Mouse (Mus musculus): ENCODE results near the gene Daw1. TPM values are rescaled to one million over a fixed set of nuclear protein-coding genes. Genes with fewer than 3 reads are reported as not detected.

Gene Daw1
- polyA plus RNA-seq, 1 experiment from 2014 or later = not detected

DNA sequence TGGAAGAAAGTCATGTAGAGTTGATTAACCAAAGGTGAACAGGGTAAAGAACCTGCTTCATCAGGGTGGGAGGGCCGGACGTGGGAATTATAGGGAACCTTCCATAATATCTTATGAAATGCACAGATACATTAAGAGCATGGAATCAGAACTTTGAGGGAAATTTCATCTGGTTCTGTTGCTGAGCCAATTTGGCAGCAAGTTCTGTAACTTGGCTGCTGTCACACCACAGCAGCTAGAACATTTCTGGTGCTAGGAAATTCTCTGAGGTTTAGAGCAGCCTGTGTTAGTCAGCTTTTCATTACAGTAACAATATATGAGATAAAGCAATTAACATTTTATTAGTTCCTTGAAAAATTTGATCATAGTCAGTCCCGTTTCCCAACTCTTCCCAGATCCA lies 6.6 kb upstream of the Daw1 start:
- H3K27ac ChIP-seq = no peak overlapping the region
- 88% methylated on average over 3 of the region's 3 CpGs for WGBS (ENCODE audit: missing documents)
- H3K79me2 ChIP-seq (ENCODE audit: inconsistent target) = no peaks in the 10 kb centered on the region
- H3K4me3 ChIP-seq (ENCODE audit: inconsistent target) = no peak overlapping the region
- no peaks in the 10 kb centered on the region for H3K36me3 ChIP-seq (ENCODE audit: inconsistent target)

DNA sequence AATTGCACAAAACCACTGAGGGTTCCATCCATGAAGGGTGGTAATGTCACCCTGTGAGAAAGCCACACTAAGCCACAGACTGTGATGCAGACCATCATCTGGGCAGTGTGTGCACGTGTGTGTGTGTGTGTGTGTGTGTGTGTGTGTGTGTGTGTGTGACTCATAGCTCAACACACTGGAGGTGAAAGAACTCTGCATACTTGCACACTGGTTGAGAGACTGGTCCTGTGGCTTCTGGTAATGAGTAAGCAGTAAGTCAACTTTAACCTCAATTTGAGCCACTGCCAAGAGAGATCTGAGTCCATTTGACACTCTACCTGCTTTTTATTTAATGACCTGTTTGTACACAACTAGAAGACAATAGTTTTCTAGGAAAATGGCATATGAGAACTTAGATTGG lies 2.7 kb upstream of the Daw1 start:
- H3K4me3 ChIP-seq (ENCODE audit: inconsistent target) = no peak overlapping the region
- WGBS (ENCODE audit: missing documents) = no CpG with 5 or more reads among the region's 1 CpGs
- no peaks in the 10 kb centered on the region for H3K36me3 ChIP-seq (ENCODE audit: inconsistent target)
- H3K27ac ChIP-seq = no peak overlapping the region
- H3K79me2 ChIP-seq (ENCODE audit: inconsistent target) = no peaks in the 10 kb centered on the region

DNA sequence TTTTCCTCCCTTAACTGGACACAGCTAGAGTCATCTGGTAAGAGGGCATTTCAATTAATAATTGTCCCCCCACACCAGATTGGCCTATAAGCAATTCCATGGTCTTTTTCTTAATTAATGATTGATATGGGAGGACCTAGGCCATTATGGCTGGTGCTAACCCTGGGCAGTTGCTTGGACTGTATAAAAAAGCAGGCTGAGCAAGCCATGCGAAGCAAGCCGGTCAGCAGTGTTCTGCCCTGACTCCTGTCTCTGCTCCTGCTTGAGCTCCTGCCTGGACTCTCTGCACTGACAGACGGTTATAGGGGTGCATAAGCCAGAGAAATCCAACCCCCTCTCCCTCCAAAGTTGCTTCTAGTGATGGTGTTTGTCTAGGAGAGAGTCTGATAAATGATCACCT lies 2.1 kb downstream of the Daw1 start:
- 85% methylated on average over 3 of the region's 3 CpGs for WGBS (ENCODE audit: missing documents)
- no peak overlapping the region for H3K27ac ChIP-seq

DNA sequence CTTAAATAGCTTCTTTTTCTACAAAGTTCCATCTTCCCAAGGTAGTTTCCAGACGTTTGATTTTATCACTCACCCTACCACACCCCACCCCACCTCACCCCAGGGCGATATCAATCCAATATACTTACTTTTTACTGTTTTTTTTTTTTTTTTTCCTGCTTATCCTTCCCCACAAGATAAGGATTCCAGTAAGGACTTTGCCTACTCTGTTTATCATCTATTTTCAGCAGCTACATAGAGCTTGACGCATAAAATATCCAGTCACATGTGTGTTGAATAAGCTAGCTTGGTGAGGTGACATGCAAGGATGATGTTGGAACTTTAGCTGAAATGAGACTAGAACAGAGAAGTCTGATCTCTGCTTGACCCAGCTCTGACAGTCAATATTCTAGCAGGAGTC lies 4.5 kb downstream of the Daw1 start:
- WGBS (ENCODE audit: missing documents) = 78% methylated on average over 3 of the region's 3 CpGs
- Histone ChIP-seq H3K79me2 (ENCODE audit: inconsistent target) (no peaks in the 10 kb centered on the region), H3K36me3 (ENCODE audit: inconsistent target) (no peaks in the 10 kb centered on the region), H3K4me3 (ENCODE audit: inconsistent target) (no peak overlapping the region), H3K27ac (no peak overlapping the region)

More for the DNA sequence above, 2.1 kb downstream of the Daw1 start:
- no peaks in the 10 kb centered on the region for H3K36me3 ChIP-seq (ENCODE audit: inconsistent target)
- H3K79me2 ChIP-seq (ENCODE audit: inconsistent target) = no peaks in the 10 kb centered on the region
- H3K4me3 ChIP-seq (ENCODE audit: inconsistent target) = no peak overlapping the region

DNA sequence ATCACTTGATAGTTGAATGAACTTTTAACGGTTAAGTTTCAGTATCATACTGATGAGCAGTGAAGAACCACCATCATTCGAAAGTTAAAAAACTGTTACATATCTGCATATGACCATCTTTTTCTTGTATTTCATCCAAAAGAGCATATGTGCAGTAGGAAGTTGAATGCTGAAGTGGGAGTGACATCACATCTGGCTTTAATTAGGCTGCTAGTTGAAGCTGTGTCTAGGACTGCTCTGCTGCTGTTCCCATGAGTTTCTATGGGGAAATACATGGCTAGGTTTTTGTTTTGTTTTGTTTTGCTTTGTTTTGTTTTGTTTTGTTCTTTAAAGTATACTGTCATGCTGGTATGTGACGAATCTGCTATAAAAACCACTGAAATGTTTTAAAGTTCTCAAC lies 9.6 kb downstream of the Daw1 start:
- Histone ChIP-seq H3K36me3 (ENCODE audit: inconsistent target) (no peaks in the 10 kb centered on the region), H3K79me2 (ENCODE audit: inconsistent target) (no peaks in the 10 kb centered on the region), H3K27ac (no peak overlapping the region), H3K4me3 (ENCODE audit: inconsistent target) (no peak overlapping the region)
- WGBS (ENCODE audit: missing documents) = 92% methylated on average over 3 of the region's 3 CpGs

DNA sequence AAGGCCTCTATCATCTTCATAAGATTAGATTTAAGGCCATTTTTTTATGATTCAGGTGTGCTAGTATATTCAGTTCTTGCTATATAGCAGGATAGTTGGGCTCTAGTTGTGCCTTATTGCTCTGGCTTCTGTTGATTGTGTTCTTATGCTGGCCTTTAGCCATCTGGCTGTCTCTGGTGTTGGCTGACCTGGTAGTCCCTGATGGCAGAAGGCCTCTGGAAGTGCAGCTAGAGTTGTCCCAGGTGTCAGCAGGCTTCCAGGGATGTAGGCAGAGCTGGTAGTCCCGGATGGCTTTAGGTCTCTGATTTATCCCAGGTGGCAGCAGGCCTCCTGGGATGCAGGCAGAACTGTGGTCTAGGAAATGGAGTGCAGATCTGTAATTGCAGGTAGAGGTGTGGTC lies 16.4 kb downstream of the Daw1 start:
- Histone ChIP-seq H3K4me3 (ENCODE audit: inconsistent target) (no peak overlapping the region), H3K27ac (no peak overlapping the region), H3K36me3 (ENCODE audit: inconsistent target) (no peaks in the 10 kb centered on the region), H3K79me2 (ENCODE audit: inconsistent target) (no peaks in the 10 kb centered on the region)
- WGBS (ENCODE audit: missing documents) = 80% methylated on average over 1 of the region's 1 CpGs

DNA sequence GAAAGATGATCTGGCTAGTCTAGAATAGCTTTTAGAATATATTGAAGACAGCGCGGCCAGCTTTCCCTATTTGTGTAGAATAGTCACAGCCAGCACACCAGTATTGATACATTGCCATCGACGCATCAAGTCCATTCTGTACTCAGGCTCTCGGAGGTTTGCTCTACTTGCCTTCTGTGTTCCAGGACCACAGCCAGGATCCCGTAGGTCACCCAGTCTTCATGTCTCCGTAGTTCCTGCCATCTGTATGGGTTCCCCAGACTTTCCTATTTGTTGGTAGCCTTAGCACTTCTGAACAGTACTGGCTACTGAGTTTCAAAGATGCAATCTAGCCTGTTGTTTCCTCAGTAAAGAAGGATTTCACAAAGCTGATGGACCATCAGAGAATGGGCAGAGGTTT lies 20.0 kb downstream of the Daw1 start:
- H3K27ac ChIP-seq = no peak overlapping the region
- WGBS (ENCODE audit: missing documents) = 83% methylated on average over 7 of the region's 7 CpGs
- no peaks in the 10 kb centered on the region for H3K36me3 ChIP-seq (ENCODE audit: inconsistent target)
- H3K4me3 ChIP-seq (ENCODE audit: inconsistent target) = no peak overlapping the region
- no peaks in the 10 kb centered on the region for H3K79me2 ChIP-seq (ENCODE audit: inconsistent target)

DNA sequence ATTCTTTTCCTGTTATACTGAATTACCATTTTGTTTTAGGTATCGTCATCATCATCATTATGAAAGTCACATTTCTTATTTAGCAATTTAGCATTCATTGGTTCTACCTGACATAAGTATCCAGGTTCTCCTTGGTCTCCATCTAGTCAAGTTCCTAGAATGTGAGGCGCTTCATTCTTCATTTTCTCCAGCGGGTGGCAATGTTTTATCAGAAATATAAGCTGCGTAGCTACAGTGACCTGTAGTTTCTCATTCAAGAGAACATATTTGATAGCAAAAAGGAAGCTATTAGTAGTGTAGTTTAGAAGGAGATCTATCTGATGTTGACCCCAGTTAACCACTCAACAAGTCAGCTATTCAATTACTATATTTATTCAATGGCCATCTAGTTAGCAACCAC lies 21.9 kb downstream of the Daw1 start:
- H3K36me3 ChIP-seq (ENCODE audit: inconsistent target) = no peaks in the 10 kb centered on the region
- no peak overlapping the region for H3K27ac ChIP-seq
- H3K4me3 ChIP-seq (ENCODE audit: inconsistent target) = no peak overlapping the region
- no peaks in the 10 kb centered on the region for H3K79me2 ChIP-seq (ENCODE audit: inconsistent target)
- WGBS (ENCODE audit: missing documents) = 64% methylated on average over 4 of the region's 4 CpGs

DNA sequence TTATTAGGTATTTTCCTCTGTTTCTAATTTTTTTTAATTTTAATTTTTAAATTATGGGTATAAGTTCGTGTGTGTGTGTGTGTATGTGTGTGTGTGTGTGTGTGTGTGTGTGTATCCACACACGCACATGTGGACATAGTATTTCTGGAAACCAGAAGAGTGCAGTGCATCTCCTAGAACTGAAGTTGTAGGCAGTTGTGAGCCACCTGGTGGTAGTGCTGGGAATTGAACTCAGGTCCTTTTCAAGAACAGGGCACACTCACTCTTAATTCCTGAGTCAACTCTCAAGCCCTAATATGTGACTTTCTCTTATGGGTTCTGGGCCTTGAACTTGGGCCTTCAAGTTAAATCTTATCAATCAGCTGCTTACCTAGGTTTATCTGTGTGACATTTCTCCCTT lies 27.6 kb downstream of the Daw1 start:
- Histone ChIP-seq H3K27ac (no peak overlapping the region), H3K36me3 (ENCODE audit: inconsistent target) (no peaks in the 10 kb centered on the region), H3K79me2 (ENCODE audit: inconsistent target) (no peaks in the 10 kb centered on the region), H3K4me3 (ENCODE audit: inconsistent target) (no peak overlapping the region)
- 14% methylated on average over 2 of the region's 2 CpGs for WGBS (ENCODE audit: missing documents)

DNA sequence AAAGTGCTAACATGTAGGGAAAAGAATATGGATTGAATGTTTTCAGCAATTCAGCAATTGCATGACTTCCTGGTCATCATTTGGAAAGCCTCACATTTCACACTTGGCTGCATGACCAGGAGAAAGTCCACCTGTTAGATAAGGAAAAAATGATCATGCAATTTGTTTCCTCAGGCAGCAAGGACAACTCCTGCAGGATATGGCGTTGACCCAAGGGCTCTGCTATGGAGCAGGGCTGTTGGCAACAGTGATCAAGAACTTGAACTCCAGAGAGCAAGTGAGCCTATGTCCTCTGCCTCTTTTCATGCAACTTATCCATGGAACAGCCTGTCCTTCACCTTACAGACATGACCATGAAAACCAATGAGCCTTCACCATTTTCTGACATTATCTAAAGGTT lies 50.4 kb downstream of the Daw1 start:
- WGBS (ENCODE audit: missing documents) = 43% methylated on average over 1 of the region's 1 CpGs
- Histone ChIP-seq H3K4me3 (ENCODE audit: inconsistent target) (no peak overlapping the region), H3K27ac (no peak overlapping the region), H3K36me3 (ENCODE audit: inconsistent target) (no peaks in the 10 kb centered on the region), H3K79me2 (ENCODE audit: inconsistent target) (no peaks in the 10 kb centered on the region)

DNA sequence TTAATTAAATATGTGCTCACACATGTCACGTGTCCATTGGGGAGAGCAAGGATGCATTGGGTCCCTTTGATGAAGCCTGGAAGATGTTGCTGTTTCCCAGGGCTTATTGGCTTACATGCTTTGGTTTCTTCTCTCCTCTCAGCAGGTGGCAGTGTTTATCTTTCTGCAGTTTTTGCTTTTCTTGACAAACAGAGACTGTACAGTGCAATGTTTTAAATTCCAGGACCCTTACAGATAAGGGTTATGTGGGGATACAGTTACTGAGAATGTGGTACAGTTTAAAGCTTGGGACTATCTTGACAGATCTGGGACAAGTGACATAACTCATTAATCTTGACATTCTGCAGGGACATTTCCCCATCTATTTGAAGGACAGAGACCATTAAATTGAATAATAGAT lies 58.7 kb downstream of the Daw1 start:
- no peaks in the 10 kb centered on the region for H3K79me2 ChIP-seq (ENCODE audit: inconsistent target)
- WGBS (ENCODE audit: missing documents) = 57% methylated on average over 1 of the region's 1 CpGs

DNA sequence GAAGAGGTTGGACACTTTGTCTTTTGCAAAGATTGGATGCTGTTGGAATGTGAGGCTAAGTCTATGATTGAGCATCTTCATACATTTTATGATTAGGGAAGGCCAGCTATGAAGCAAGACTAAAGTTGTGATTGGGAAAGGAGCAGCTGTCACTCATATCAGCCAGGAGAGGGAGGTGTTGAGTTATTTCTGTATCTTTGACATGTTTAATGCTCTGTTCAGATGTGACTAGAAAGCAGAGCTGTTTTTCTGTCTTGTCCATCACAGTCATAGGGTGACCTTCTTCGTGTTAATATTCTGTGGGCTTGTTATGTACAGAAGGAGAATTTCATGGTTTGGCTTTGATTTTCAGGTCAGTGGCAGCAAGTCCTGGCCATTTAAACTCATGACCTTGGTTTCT lies 63.5 kb downstream of the Daw1 start:
- 77% methylated on average over 1 of the region's 1 CpGs for WGBS (ENCODE audit: missing documents)
- Histone ChIP-seq H3K36me3 (ENCODE audit: inconsistent target) (no peaks in the 10 kb centered on the region), H3K27ac (no peak overlapping the region), H3K79me2 (ENCODE audit: inconsistent target) (no peaks in the 10 kb centered on the region), H3K4me3 (ENCODE audit: inconsistent target) (no peak overlapping the region)

More for the DNA sequence above, 58.7 kb downstream of the Daw1 start:
- H3K27ac ChIP-seq = no peak overlapping the region
- no peak overlapping the region for H3K4me3 ChIP-seq (ENCODE audit: inconsistent target)
- H3K36me3 ChIP-seq (ENCODE audit: inconsistent target) = no peaks in the 10 kb centered on the region

DNA sequence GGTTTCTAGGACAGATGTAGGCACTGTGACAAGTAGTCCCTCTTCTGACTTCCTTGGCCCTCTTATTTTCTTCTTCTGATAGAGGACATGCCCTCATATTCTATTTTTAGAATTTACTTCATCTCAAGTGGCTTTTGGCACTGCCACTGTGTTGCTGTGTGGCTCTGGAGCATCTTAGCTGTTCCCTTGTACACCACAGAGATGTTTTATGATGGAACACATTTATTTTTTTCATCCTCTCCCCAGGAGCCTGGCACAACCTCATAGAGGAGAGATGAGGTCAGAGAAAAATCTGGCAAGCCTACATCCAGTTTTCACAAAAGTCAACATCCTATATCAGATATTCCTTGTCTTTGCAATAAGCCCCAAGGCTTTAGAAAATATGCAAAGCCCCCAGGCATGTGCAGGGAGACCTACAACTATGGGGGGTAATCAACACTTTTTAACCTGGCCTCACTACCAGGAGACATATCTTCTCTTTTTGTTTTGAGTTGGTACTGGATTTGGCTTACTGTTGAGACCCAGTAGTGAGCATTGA lies 64.9 kb downstream of the Daw1 start:
- H3K4me3 ChIP-seq (ENCODE audit: inconsistent target) = no peak overlapping the region
- no peaks in the 10 kb centered on the region for H3K36me3 ChIP-seq (ENCODE audit: inconsistent target)
- no peak overlapping the region for H3K27ac ChIP-seq
- no peaks in the 10 kb centered on the region for H3K79me2 ChIP-seq (ENCODE audit: inconsistent target)

DNA sequence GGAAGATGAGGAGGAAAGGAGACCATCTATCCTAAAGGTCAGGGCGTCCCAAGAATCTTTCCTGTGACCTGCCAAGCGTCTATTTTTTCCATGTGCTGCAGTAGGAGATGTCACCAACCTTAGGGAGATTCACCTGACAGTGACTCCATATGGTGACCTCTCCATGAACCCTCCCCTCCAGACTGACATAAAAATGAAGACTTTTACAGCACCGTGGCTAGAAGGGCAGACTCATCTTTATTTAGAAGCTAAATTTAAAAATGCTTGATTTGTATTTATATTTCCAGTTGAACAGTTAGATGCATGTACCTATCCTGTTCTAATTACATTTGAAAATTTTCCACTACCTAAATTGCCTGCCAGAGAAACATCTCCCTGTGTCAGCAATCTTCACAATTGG lies 68.4 kb downstream of the Daw1 start:
- no peaks in the 10 kb centered on the region for H3K79me2 ChIP-seq (ENCODE audit: inconsistent target)
- H3K4me3 ChIP-seq (ENCODE audit: inconsistent target) = no peak overlapping the region
- no peaks in the 10 kb centered on the region for H3K36me3 ChIP-seq (ENCODE audit: inconsistent target)
- no peak overlapping the region for H3K27ac ChIP-seq
- 81% methylated on average over 3 of the region's 3 CpGs for WGBS (ENCODE audit: missing documents)

DNA sequence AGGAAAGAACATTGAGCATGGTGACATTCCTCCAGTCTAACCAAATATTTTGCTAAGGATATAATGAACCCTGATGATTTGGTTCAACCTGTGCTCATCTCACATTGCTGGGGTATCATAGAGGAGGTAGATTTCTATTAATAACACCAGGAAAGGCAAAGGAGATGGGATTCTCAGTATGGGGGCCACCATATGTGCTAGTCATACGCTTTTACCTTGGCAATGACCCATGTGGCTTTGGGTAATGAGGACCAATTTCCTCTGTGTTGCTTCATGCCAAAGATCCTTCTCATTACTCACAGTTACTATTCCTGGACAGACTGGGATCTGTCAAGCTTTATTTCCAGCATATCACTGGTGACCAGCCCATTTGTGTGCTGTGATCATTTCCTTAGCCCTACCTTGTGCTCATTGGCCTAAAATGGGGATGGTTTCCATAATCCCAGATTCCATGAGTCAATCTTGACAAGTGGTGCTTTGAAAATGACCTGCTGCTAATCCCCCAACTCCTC lies 88.7 kb downstream of the Daw1 start:
- Histone ChIP-seq H3K79me2 (ENCODE audit: inconsistent target) (no peaks in the 10 kb centered on the region), H3K4me3 (ENCODE audit: inconsistent target) (no peak overlapping the region), H3K27ac (no peak overlapping the region), H3K36me3 (ENCODE audit: inconsistent target) (no peaks in the 10 kb centered on the region)
- 87% methylated on average over 1 of the region's 1 CpGs for WGBS (ENCODE audit: missing documents)

DNA sequence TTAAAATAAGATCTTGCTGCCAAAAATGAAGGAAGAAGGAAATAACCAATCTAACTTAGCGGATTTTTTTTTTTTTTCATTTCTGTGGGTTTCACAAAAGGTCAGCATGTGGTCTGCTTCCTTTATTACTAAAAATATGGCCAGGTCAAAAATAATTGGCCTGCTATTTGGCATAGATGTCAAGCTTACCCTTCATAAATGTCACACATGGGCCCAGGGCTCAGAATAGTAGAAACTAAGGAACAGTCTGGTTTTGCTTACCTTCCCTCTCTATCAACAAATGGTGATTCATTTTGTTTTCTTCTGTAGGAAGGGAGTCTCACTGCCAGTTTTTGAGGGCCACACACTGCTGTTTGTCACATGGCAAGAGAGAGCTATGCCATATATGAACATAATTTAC lies 92.2 kb downstream of the Daw1 start:
- Histone ChIP-seq H3K27ac (no peak overlapping the region), H3K36me3 (ENCODE audit: inconsistent target) (no peaks in the 10 kb centered on the region), H3K79me2 (ENCODE audit: inconsistent target) (no peaks in the 10 kb centered on the region), H3K4me3 (ENCODE audit: inconsistent target) (no peak overlapping the region)
- WGBS (ENCODE audit: missing documents) = 50% methylated on average over 1 of the region's 1 CpGs

Data from macrophage (primary cell).